Mouse (Mus musculus) forebrain, embryonic 12.5 days (tissue): ENCODE data around the gene Tmem39a. TPM values are rescaled to one million over a fixed set of nuclear protein-coding genes. Genes with fewer than 3 reads are reported as not detected.

Experiments used
- ATAC-seq: fragments of 200-750 bp; cut with Nextera tagmentation; 2 replicates; pipeline ENCODE4 v1.8.0; 2017; ENCODE audit warnings: moderate TSS enrichment; ENCODE audit not compliant: low FRiP score
- H3K27ac ChIP-seq: fragments of 300-500 bp; sonication (generic); 2 replicates; pipeline ENCODE4 v1.5.1; 2016; ENCODE audit warnings: mild to moderate bottlenecking
- H3K27me3 ChIP-seq: fragments of 300-500 bp; sonication (generic); 2 replicates; pipeline ENCODE4 v1.6.1; 2016; ENCODE audit warnings: mild to moderate bottlenecking
- H3K36me3 ChIP-seq: fragments of 300-500 bp; sonication (generic); replicated peaks from 2 replicates; pipeline ENCODE4 v1.6.1; 2016; ENCODE audit warnings: mild to moderate bottlenecking
- H3K4me1 ChIP-seq: fragments of 300-500 bp; sonication (generic); 2 replicates; pipeline ENCODE4 v1.6.1; 2016
- H3K4me2 ChIP-seq: fragments of 300-500 bp; sonication (generic); 2 replicates; pipeline ENCODE4 v1.6.1; 2016; ENCODE audit warnings: mild to moderate bottlenecking, moderate library complexity
- H3K4me3 ChIP-seq: fragments of 300-500 bp; sonication (generic); replicated peaks from 2 replicates; pipeline ENCODE4 v1.5.1; 2016; ENCODE audit warnings: mild to moderate bottlenecking
- H3K9ac ChIP-seq: fragments of 300-500 bp; sonication (generic); 2 replicates; pipeline ENCODE4 v1.6.1; 2016; ENCODE audit warnings: mild to moderate bottlenecking
- H3K9me3 ChIP-seq: fragments of 300-500 bp; sonication (generic); 2 replicates; pipeline ENCODE4 v1.6.1; 2016
- whole genome bisulfite sequencing: fragments of 180-500 bp; shearing (Covaris S2); methylation state at CpG from one replicate; pipeline ENCODE4 v1.1.7; 2016; 5-methylcytosine and 5-hydroxymethylcytosine counted together
- polyA plus RNA-seq: library from polyadenylated mRNA; unstranded; fragments of >200 nt; fragmentation: Nextera tagmentation; extraction: Ambion mirVana; gene quantifications from 2 replicates; pipeline ENCODE4 v1.2.1, GENCODE M21; 2016

Tmem39a gene
- polyA plus RNA-seq, 1 experiment from 2014 or later, result 70.5 TPM

DNA sequence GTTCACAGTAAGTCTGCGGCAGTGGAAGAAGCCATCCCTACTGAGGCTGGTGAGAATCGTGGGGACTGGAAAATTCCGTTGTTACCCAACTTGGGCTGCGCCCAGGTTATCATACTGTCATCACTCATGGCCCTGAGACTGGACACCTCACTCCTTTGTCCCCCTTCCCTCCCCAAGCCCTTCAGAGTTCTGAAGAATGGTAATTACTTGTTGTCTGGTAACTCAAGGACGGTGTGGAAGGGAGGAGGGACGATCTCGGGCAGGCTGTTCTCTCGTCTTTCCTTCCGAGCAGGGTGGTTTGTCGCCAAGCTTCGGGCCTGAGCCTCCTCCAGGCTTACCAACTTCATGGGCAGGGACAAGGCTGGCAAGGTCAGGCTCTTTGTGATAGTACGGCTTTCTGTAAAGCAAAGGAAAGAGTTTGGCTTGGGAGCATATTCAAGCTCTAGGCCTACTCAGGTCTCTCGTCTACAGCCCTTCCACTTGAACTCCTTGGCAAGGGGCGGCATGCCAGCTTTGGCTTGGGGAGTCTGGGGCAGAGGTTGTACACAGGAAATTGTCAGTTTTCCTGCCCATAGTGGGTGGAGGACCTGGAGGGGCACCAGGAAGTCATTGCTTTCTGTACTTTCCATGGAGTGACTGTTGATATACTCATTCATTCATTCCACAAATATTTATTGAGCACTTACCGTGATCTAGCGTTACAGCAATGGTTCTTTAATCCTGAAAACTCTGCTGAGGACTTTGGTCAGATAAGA, 62.4 kb downstream of the Tmem39a start:
- Histone ChIP-seq H3K4me3 (no peak overlapping the region), H3K4me2 (no peak overlapping the region), H3K9me3 (no peaks in the 10 kb centered on the region), H3K36me3 (no peaks in the 10 kb centered on the region), H3K27me3 (no peaks in the 10 kb centered on the region), H3K4me1 (no peaks in the 10 kb centered on the region), H3K9ac (no peak overlapping the region), H3K27ac (no peak overlapping the region)
- no peak for ATAC-seq
- 95% methylated on average over 16 of the region's 16 CpGs for WGBS

DNA sequence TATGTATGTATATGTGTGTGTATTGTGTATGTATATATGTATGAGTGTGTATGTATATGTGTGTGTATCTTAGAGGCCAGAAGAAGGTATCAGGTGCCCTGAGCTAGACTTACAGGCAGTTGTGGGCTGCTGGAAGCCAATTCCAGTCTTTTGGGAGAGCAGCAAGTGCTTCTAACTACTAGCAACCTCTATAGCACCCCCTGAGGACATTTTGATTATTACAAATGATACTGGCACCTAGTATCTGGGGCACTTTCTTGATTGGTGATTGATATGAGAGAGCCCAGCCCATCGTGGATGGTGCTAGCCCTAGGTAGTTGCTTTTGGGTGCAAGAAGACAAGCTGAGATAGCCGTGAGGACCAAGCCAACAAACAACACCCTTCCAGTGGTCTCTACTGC, 63.8 kb downstream of the Tmem39a start:
- H3K27ac ChIP-seq, result no peak overlapping the region
- no peaks in the 10 kb centered on the region for H3K9me3 ChIP-seq
- no peaks in the 10 kb centered on the region for H3K36me3 ChIP-seq
- 69% methylated on average over 2 of the region's 2 CpGs for WGBS
- no peaks in the 10 kb centered on the region for H3K4me1 ChIP-seq
- no peak for ATAC-seq
- no peak overlapping the region for H3K9ac ChIP-seq
- no peaks in the 10 kb centered on the region for H3K27me3 ChIP-seq
- H3K4me3 ChIP-seq, result no peak overlapping the region
- H3K4me2 ChIP-seq, result no peak overlapping the region

DNA sequence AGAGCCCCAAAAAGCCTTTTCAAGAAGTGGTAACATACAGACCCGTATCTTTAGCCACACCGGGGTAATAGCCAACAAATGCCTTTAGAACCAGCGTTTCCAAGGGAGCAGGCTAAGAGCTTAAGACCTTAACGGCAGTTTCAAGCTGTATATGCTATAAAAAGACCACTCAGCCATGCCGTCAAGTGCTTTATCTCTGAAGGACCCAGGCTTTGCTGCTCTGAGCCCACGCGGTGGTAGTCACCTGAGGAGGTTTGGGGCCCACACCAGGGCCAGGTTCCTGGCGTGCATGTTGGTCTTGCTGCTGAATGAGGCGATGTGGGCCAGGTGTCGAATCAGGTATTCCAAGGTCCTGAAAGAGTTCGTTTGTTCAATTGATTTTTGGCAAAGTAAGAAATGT, 65.8 kb downstream of the Tmem39a start:
- no peak overlapping the region for H3K27ac ChIP-seq
- H3K27me3 ChIP-seq, result no peaks in the 10 kb centered on the region
- no peak overlapping the region for H3K4me3 ChIP-seq
- no peak overlapping the region for H3K9ac ChIP-seq
- no peaks in the 10 kb centered on the region for H3K9me3 ChIP-seq
- ATAC-seq, result no peak
- 77% methylated on average over 11 of the region's 11 CpGs for WGBS
- no peak overlapping the region for H3K4me2 ChIP-seq
- H3K36me3 ChIP-seq, result no peaks in the 10 kb centered on the region
- no peaks in the 10 kb centered on the region for H3K4me1 ChIP-seq

DNA sequence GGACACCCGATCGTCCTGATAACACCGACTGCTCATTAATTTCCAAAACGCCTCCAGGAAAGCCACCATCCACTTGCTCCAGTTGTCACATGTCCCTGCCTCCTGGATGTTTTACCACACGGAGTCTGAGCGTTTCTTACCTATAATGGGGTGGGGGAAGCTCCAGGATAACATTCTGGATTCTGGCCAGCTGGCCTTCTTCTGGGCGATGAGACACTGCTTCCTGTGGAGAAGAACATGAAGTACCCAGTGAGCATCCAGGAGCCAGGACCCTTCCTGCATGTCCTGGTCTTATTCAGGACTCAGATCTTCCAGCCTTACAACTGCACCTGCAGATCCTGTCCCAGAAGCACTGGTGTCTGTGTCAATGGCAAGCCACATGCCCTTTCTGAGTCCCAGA, 66.9 kb downstream of the Tmem39a start:
- Histone ChIP-seq H3K36me3 (no peaks in the 10 kb centered on the region), H3K27me3 (no peaks in the 10 kb centered on the region), H3K4me2 (no peak overlapping the region), H3K27ac (no peak overlapping the region), H3K4me3 (no peak overlapping the region), H3K9ac (no peak overlapping the region), H3K9me3 (no peaks in the 10 kb centered on the region), H3K4me1 (no peaks in the 10 kb centered on the region)
- no peak for ATAC-seq
- WGBS, result 94% methylated on average over 7 of the region's 7 CpGs

DNA sequence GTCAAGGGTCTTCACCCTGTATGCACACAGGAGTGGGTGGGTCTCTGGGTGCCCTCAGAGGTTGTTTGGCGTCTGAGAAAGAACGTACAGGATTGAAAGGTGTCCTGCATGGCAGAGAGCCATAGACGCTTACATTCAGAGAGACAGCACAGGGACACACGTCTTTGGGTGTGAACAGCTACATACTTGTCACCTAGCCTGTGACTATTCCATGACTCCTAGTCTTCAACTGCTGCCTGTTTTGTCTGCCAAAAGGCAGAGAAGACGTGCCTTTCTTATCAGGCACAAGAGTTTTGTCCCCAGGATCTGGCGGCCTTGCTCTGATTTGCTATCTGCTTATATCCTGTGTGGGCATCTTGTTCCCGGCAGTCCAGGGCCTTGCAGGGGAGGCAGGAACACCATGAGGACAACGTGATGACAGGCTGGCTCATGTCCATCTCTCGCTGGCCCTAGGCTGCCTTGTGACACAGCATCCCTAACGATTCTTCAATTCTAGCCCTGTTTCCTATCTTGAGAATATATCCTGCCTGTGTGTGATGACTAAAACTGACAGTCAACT, 67.4 kb downstream of the Tmem39a start:
- Histone ChIP-seq H3K27me3 (no peaks in the 10 kb centered on the region), H3K27ac (no peak overlapping the region), H3K36me3 (no peaks in the 10 kb centered on the region), H3K4me1 (no peaks in the 10 kb centered on the region), H3K4me3 (no peak overlapping the region), H3K9ac (no peak overlapping the region), H3K9me3 (no peaks in the 10 kb centered on the region), H3K4me2 (no peak overlapping the region)
- 86% methylated on average over 10 of the region's 10 CpGs for WGBS
- no peak for ATAC-seq

DNA sequence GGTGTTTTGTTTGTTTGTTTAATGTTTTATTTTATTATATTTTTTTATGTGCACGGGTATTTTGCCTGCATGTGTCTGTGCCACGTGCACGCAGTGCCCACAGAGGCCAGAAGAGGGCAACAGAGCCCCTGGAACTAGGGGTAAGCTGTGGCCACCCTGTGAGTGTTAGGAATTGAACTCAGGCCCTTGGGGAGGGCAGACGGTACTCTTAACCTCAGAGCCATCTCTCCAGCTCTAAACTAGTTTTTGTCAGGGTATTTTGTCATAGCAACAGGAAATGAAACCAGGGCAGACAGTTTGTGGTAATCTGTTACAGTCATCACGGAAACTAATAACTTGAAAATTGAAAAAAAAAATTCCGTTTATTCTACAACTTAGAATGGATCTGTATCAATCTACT, 73.6 kb downstream of the Tmem39a start:
- Histone ChIP-seq H3K36me3 (no peaks in the 10 kb centered on the region), H3K4me2 (no peak overlapping the region), H3K4me1 (no peaks in the 10 kb centered on the region), H3K4me3 (no peak overlapping the region), H3K9ac (no peak overlapping the region), H3K9me3 (no peaks in the 10 kb centered on the region), H3K27me3 (no peaks in the 10 kb centered on the region), H3K27ac (no peak overlapping the region)
- WGBS, result 68% methylated on average over 6 of the region's 6 CpGs
- ATAC-seq, result no peak

DNA sequence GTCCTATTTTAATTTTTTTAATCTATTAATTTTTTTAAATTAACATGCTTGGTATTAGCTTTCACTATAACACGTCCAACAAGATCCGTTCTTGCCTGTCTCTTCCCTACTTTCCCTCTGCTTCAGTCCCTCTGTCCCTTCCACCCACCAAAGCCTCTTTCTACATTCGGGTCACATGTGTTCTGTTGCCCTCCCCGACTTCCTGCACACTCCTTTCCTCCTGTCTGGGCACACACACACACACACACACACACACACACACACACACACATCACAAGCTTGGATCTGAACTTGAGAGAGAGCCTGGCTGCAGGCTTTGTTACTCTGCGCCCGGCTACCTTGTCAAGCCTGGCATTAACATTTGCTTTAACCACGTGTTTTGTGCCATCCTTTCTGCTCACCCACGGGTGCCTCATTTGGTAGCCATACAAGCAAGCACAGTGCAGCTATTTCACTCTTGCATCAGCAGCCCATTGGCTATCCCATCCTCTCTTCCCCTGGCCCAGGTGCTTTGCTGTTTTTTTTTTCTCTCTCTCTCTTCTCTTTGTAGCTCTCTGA, 77.4 kb downstream of the Tmem39a start:
- H3K36me3 ChIP-seq, result no peaks in the 10 kb centered on the region
- no peak overlapping the region for H3K27ac ChIP-seq
- no peaks in the 10 kb centered on the region for H3K4me1 ChIP-seq
- no peaks in the 10 kb centered on the region for H3K9me3 ChIP-seq
- H3K27me3 ChIP-seq, result no peaks in the 10 kb centered on the region
- H3K9ac ChIP-seq, result no peak overlapping the region
- no peak overlapping the region for H3K4me2 ChIP-seq
- no peak for ATAC-seq
- WGBS, result 82% methylated on average over 8 of the region's 8 CpGs
- no peak overlapping the region for H3K4me3 ChIP-seq

DNA sequence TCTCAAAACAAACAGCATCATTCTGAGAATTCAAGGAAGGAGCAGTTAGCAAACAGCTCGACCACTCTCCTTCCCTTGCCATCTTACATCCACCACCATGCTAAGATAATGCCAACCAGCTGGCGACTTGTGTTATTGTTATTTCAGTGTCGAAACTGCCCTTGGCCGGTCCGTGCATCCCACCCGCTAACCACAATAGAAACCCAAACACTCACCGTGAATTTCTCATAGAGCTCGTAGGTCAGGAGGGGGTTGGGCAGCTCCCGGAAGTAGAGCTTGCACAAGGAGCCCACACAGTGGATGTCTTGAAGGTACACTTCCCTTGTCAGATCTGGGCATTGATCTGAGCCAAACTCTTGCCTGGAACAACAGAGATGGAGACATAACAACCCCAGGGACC, 78.2 kb downstream of the Tmem39a start:
- no peak for ATAC-seq

DNA sequence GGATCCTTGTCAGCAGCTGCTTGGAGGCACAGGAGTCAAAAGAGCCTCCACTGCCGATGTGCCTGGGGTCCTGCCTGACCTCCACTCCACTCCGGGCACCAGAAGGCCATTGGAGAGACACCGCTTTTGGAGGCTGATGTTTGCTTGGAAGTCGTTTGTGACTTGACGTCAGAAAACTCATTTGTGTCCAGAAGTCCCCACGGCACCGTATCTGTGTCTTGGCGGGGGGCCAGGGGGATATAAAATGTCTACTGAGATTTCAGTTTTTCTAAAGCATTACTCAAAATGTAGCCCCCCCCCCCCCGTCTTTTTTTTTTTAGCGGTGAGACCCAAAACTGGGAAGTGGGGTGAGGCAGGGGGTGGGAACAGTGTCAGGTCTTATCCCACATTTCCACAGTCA, 78.6 kb downstream of the Tmem39a start:
- no peak for ATAC-seq
- no peak overlapping the region for H3K4me2 ChIP-seq
- H3K9me3 ChIP-seq, result no peaks in the 10 kb centered on the region
- H3K9ac ChIP-seq, result no peak overlapping the region
- no peak overlapping the region for H3K27ac ChIP-seq
- H3K4me3 ChIP-seq, result no peak overlapping the region
- H3K27me3 ChIP-seq, result no peaks in the 10 kb centered on the region
- H3K4me1 ChIP-seq, result no peaks in the 10 kb centered on the region
- 90% methylated on average over 10 of the region's 10 CpGs for WGBS
- H3K36me3 ChIP-seq, result no peaks in the 10 kb centered on the region

More for the DNA sequence above, 78.2 kb downstream of the Tmem39a start:
- Histone ChIP-seq H3K9ac (no peak overlapping the region), H3K4me3 (no peak overlapping the region), H3K27ac (no peak overlapping the region), H3K27me3 (no peaks in the 10 kb centered on the region), H3K4me2 (no peak overlapping the region), H3K36me3 (no peaks in the 10 kb centered on the region), H3K4me1 (no peaks in the 10 kb centered on the region), H3K9me3 (no peaks in the 10 kb centered on the region)
- 79% methylated on average over 9 of the region's 9 CpGs for WGBS

Other genes with a start within 250 kb of the Tmem39a start
- gene Maats1, start 216.6 kb upstream of the Tmem39a start, polyA plus RNA-seq, result 0.56 and 0.60 TPM in 2 replicates
- 141 and 144 TPM in 2 replicates for gene Cox17, start 211.7 kb upstream of the Tmem39a start, polyA plus RNA-seq
- not detected in 2 replicates for gene Gm21987, start 211.7 kb upstream of the Tmem39a start, polyA plus RNA-seq
- gene Popdc2, start 196.5 kb upstream of the Tmem39a start, polyA plus RNA-seq, result 0.49 and 0.50 TPM in 2 replicates
- gene Pla1a, start 125.6 kb upstream of the Tmem39a start, polyA plus RNA-seq, result 0.15 and 0.73 TPM in 2 replicates
- 140 and 142 TPM in 2 replicates for gene Adprh, start 106.0 kb upstream of the Tmem39a start, polyA plus RNA-seq
- gene Cd80, start 103.1 kb upstream of the Tmem39a start, polyA plus RNA-seq, result 0.59 and 0.77 TPM in 2 replicates
- gene Timmdc1, start 36.0 kb upstream of the Tmem39a start, polyA plus RNA-seq, result 30.5 and 37.0 TPM in 2 replicates
- 72.7 and 78.4 TPM in 2 replicates for gene Poglut1, start 8.4 kb upstream of the Tmem39a start, polyA plus RNA-seq
- 6.4 and 8.8 TPM in 2 replicates for gene Arhgap31, start 154.6 kb downstream of the Tmem39a start, polyA plus RNA-seq
- gene B4galt4, start 183.6 kb downstream of the Tmem39a start, polyA plus RNA-seq, result 21.1 and 25.6 TPM in 2 replicates
- gene Upk1b, start 241.6 kb downstream of the Tmem39a start, polyA plus RNA-seq, result 1.1 and 1.9 TPM in 2 replicates